Mouse (Mus musculus): ENCODE results near the gene B430306N03Rik.
"Not testable (repeated sequence)": the region's sequence is repeated elsewhere in the genome, so short reads cannot be mapped to it uniquely, and the experiment has no call there.

The B430306N03Rik gene

DNA sequence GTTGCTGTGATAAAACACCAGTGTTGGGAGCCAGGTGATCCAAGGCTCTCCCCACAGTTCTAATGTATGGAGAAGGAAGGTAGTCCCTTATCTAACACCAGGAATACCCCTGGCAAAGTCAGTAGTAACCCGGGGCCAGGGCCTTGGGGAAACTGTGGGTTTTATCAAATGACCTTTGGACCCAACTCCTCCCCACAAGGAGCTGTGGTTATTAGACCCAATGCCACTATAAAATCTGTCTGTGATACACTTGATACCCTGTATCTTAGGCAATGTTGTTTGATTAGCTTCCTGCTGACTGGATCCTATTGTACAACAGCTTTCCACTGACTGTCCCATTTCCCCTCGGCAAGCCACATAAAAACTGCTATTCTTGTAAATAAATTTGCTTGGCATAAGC is 3.8 kb upstream of the B430306N03Rik start:
- no peak for DNase-seq (ENCODE audit: low spot score)

DNA sequence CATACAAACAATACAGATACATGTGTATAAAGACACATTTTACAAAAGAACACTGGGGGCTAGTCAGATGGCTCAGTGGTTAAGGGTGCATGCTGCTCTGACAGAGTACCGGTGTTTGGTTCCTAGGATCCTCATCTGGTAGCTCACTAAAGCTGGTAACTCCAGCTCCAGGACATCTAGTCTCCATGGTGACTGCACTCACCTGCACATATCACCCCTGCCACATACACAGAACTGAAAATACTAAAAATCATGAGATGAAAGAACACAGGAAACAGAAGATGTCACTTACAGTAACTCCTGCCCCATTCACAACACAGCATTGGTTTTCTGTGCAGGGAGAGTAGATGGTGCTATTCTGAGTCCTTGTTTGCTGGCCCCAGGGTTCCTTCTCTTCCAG is 2.7 kb downstream of the B430306N03Rik start:
- DNase-seq (ENCODE audit: low spot score), result no peak

DNA sequence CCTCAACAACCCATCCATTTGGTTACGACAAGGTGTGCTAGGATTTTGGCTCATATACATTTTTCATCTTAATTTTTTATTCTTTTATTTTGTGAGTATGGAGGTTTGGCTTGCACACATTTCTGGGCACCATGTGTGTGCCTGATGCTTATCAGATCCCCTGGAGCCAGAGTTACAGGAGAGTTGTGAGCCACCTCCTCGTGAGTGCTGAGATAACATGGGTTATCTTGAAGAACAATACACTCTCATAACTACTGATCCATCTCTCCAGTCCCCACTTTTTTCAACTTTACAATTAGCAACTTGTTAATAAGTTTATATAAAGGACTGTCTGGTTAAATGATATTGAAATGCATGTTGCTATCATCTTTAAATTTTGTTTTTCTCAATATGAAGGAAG is 5.3 kb downstream of the B430306N03Rik start:
- DNase-seq (ENCODE audit: low spot score), result no peak

DNA sequence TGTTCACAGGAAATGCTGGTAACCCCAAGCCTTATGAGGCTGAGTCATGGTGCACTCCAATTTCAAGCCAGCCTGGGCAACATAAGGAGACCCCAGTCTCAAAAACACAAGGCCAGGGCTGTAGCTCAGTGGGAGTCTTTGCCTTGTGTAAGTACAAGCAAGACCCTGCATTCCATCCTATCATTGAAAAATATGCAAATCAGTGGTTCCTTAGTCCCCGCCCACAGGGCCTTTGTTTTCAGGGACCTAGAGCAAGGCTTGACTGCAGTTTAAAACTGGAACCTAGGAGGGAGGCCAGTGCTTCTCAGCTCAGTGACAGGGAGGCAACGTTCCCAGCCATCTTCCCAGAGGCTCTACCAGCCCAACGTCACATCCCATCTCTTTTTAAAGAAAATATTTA is 7.3 kb downstream of the B430306N03Rik start:
- no peak for DNase-seq (ENCODE audit: low spot score)

DNA sequence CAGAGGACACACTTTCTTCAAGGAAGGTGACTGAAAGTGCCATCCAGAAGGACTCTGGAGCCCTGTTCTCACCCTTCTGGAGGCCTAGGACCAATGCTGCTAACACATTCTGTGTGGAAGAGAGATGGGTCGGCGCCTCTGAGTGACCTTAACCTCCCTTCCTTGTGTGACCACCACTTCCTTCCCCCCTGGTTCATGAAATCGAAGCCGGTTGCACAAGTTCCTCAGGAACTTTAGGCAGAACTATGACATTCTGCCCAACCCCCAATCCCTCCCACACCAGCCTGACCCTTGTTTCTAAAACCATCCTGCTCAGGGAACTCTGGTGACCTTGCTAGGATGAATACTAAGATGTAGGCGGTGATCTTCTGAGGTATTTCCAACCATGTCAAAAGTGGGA is 8.3 kb downstream of the B430306N03Rik start:
- no peak for DNase-seq (ENCODE audit: low spot score)

DNA sequence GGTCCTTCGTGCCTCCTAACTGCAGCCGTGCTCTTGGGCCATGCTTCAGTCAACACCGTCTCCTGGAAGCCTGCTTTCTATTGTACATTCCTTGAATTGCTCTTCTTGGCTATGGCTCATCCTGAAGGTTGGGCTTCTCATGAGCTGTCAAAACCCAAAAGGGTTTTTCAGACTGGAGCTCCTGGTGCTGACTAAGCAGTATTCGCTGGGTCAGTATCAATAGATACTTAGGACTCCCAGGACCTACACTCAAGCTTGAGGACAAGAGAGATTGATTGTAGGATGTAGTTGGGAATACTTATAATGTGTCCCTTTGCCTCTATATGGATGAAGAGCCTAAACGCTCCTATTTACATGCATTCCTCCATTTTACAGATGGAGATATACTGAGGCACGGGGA is 9.2 kb downstream of the B430306N03Rik start:
- no peak for DNase-seq (ENCODE audit: low spot score)

DNA sequence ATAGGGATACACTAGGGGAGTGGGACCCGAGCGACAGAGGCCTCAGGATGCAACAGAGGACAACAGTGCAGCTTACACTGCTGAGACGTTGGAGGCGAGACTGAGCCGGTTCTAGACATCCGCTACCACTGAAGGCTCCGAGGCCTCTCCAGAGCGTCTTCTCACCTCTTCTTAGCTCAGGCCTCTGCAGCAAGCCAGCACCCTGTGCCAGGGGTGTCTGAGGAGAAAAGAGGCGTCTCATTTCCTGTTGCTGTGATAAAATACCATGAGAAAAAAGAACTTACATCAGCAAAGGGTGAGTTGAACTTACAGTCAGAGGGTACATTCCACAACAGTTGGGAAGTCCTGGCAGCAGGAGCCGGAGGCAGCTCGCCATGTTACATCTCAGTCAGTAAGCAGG is 9.7 kb downstream of the B430306N03Rik start:
- no peak for DNase-seq (ENCODE audit: low spot score)

DNA sequence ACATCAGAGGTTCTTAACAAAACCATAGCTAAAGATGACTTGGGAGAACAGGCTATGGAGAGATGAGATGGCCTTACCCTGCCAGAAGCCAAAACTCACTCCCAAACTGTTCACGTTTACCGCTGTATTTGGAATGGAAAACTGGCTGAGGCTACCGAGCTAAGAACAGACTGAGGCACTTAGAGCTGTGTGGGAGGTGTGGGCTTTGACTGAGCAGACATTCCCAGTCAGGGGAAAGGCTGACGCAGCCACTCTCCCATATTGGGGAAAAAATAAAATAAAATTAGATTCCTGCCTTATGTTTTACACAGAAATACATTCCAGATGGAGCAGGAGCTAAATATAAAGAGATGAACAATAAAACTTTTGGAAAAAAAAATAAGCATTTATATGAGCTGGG is 10.7 kb downstream of the B430306N03Rik start:
- no peak for DNase-seq (ENCODE audit: low spot score)

DNA sequence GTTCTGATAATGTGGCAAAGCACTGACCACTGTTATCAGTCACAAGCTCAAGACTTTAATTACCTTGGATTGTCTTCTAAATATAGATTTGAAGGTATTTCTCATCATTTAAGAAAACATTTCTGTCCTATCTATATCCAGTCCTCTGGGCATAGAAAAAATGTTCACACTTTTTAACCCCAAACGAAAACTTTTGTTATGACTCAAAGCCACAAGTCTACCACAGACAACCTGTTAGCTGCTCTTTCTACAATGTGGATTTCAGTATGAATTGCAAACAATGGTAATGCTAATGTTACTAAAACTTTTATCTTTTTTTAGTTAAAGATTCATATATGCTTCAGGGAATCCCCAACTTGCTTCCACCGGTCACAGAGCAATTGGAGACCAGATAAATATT is 16.6 kb downstream of the B430306N03Rik start:
- DNase-seq (ENCODE audit: low spot score), result no peak

DNA sequence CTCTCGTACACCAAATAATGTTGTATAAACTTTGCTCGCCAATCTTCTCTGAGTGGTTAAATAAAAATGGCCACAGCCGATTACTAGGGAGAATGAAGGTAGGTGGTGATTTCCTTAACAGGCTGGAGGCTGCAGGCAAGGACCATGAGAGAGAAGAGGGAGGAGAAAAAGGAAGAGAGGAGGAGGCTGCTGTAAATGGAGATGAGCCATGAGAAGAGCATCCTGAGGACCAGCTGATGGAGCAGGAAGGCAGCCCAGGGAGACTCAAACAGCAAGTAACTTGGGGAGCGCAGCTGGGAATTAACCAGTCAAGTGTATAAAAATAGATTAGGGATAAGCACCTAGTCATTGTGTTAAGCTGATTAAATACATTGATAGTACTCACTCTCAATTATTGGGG is 18.2 kb downstream of the B430306N03Rik start:
- DNase-seq (ENCODE audit: low spot score), result no peak

DNA sequence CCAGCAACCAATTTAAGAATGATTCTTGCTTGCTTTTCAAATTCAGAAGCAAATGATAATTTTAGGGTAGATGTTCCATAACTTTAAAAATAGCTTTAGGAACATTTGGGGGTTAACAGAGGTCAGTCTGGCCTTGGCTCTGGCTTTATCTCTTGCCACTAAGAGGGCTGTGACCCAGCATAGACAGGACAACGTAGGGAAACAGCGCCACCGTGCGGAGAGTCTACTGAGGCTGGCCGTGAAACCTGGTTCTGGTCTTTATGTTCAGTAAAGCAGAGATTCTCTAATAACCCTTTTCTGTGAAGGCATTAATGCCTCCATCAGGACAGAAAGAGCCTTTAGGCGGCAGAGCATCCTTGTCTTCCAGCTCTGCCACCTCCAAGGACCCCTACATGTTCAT is 20.9 kb downstream of the B430306N03Rik start:
- peak; percentile 94 for DNase-seq (ENCODE audit: low spot score)

DNA sequence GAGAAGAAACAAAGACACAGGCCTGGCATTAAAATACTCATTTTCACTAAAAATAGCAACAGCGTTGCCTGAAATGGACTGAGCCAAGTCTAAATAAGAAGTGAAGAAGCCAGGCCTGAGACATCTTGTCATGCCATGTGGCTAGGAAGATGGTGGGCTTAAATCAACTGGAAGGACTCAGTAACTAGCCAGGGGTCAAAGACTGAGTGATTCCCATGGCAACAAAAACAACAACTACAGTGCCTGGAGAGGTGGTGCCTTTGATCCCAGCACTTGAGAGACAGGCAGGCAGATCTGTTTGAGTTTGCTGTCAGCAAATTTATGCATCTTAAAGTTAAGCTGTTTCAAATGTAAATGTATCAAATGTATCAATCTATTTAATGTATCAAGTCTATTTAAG is 24.3 kb downstream of the B430306N03Rik start:
- no peak for DNase-seq (ENCODE audit: low spot score)

DNA sequence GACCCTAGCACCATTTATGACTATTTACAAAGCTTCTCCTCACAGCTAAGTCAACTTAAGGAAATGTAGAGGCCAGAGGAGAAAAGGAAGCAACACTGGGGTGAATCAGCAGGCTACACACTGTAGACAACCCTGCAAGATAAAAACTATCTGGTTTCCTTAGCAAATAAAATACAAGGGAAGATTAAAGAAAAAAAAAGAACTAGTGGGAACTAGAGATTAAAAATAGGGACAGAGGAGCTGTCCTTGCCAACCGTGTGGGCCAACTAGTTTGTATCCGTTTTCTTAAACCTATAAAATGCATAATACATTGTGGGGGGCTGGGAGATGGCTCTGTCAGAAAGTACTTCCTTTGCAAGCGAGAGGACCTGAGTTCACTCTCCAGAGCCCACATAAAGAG is 26.0 kb downstream of the B430306N03Rik start:
- DNase-seq (ENCODE audit: low spot score), result no peak

DNA sequence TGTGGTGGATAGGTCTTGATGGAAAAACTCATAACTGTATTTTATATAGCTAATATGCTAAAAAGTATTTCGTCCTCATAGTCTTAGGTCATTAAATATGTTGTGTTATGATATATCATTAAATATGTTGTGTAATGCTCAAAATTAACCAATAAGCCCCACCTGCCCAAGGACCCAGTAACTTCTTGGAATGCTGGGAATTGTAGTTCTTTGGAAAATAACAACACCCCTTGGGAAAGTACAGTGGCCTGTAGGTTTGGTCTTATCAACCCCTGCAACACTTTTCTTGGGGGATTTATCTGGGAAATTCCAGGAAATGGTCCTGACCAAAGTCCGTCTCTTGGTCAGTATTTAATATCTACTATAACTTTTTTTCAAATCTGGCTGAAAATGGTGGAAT is 27.1 kb downstream of the B430306N03Rik start:
- DNase-seq (ENCODE audit: low spot score), result no peak

DNA sequence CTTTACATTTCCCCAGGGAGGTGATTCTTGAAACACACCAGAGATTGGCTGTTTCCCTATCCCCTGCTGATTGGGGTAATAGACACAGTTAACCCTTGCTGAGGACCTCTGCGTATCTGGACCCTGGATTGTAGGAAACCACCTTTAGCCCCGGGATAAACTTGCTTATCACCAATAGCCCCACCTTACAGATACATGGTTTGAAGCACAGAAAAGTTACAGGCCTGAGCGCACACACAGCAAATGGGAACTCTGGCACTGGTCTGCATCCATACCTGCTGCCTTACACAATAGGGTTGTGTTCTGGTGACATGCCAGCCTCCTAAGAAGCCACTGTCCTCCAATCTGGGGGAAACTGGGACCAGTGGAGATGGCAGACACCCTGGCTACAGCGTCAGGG is 29.9 kb downstream of the B430306N03Rik start:
- DNase-seq (ENCODE audit: low spot score), result no peak

DNA sequence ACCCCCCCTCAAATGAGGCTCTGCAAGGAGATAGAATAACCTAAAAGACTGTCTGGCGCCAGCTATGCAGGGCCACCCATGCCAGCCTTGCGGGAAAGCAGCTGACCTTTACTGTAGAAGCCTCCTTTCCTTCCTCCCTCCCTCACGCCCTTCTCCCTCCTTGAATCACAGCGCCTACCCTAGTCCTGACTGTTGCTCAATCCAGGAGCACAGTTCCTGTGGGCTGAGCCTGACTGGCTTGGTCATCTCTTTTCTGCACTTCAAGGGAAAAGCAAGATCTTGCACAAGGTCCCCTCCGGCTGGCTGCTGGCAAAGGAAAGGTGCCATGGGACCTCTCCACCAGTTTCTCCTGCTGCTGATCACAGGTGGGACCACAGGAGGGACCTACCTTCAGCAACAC is 30.3 kb downstream of the B430306N03Rik start, which contains the start of gene Trem2:
Gene Trem2, plus strand, starts transcription at position 171 of the 400 bp plus-strand sequence.
- no peak for DNase-seq (ENCODE audit: low spot score)

DNA sequence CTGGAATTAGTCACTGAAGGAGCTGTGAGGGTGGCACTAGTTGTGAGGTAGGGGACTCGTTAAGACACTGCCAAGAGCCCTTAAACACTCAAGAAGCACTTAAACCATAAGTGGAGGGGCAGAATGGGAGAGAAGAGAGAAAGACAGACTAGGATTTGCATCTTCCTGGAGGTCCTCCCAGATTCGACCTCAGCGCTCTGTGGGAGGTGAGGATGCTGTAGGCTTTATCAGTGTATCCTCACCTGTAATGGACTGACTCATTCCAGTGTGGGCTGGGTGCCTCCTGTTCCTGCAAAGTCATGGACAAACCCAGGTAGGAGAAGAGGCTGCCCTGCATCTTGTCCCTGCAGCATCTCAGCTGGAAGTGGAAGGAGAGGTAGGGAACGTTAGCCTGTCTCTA is 30.9 kb downstream of the B430306N03Rik start:
- no peak for DNase-seq (ENCODE audit: low spot score)

DNA sequence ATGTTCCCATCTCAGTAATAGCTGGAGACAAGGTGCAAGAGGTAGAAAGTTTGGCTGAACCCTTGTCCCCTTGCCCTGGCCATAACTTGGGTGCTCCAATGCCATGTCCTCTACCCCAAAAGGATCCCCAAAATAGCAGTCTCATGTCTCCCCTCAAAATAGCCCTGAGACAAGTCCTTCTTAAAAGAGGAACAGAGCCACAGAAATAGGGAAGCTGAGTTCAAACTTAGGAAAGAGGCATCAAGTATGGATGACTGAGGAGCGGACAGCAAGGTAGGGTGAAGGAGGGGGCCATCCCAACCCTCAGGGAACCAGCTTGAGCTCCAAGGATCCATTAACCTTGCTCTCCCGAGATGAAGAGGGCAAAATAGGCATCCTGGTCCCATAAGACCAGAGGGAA is 31.3 kb downstream of the B430306N03Rik start:
- DNase-seq (ENCODE audit: low spot score), result no peak

DNA sequence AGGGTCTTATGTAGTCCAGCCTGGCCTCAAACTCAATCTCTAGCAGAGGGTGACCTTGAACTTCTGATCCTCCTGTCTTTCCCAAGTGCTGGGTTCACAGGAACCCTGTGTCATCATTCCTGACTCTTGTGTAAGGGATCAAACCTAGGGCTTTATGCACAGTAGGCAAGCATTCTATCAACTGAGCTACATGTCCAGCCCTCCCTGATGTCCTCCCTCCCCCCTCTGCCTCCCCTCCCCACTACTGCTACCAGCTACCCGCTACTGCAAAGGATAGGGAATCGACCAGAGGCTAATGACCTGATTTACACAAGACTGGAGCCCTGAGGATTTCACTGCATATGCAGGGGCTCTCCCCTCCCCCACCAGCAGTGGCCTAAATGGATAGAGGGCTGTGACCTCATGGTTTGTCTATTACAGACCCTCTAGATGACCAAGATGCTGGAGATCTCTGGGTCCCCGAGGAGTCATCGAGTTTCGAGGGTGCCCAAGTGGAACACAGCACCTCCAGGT is 34.8 kb downstream of the B430306N03Rik start:
- DNase-seq (ENCODE audit: low spot score), result no peak

DNA sequence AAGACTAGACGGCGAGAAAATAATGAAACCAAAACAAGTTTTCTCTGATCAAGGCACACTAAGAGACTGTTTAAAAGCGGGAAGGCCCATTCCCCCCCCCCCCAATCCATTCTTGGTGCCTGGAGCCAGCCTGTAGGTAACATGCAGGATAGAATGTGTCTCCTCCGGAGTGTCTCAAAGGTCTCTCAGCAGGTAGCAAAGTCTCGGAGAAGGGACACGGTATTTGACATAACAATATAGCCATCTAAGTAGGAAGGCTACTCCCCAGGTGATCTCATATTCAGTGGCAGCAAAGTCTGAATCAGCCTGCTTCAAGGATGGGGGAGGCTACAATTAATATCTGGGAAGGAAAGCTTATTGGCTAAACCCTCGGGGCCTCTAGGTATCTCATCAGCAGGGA is 37.0 kb downstream of the B430306N03Rik start:
- not testable (repeated sequence) for DNase-seq (ENCODE audit: low spot score)

DNA sequence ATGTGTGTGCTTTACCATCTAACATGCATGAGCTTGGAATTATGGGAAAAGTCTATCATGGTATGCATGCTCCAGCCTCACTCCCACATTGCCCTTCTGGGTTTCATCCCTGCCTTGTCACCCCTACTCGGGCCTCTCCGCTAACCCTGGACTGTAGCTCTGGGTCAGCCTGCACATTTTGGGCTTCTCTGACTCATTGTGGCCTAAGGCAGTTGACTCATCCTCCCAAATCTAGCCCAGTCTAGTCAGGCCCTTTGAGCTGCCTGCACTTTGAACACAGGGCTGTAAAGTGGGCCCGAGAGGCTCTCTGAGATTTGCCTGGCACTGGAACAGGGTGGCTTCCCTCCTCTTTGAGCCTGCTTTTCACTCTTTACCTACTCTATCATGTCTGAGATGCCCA is 39.9 kb downstream of the B430306N03Rik start:
- no peak for DNase-seq (ENCODE audit: low spot score)

DNA sequence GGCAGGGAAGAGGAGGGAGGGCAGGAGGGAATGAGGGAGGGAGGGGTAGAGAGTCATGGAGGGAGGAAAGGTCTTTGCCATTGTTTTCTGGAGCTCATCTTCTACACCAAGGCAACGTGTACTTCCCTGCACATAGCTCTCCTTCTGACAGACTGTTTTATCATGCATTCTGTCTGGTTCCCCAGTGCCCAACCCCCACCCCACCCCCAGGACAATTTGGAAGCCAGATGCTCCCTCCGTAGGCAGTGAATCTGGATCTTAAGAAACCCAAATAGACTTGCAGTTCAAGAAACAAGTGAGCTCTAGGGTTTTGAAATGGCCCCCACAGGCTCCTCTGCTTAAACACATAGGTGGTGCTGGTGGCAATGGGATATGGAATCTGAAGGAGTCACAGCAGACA is 42.0 kb downstream of the B430306N03Rik start:
- no peak for DNase-seq (ENCODE audit: low spot score)

DNA sequence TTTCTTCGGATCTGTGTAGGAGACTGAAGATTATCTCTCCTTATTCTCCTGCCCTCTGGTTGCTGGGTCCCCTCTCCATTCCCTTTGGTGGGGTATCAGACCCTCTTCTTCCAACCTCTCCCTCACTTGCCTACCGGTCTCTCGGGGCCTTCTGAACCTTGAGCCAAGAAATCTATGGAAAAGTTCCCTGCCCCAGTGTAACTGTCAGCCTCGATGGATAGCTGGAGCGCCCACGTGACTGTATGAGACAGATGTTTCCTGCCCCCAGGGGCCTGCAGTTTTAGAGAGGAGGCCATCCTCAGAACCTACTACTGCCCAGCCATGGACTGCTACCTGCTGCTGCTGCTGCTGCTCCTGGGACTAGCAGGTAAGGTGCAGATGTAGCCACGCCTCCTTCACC is 43.7 kb downstream of the B430306N03Rik start, which contains the start of gene Treml1:
Gene Treml1, plus strand, starts transcription at position 301 of the 400 bp plus-strand sequence.
- no peak for DNase-seq (ENCODE audit: low spot score)

DNA sequence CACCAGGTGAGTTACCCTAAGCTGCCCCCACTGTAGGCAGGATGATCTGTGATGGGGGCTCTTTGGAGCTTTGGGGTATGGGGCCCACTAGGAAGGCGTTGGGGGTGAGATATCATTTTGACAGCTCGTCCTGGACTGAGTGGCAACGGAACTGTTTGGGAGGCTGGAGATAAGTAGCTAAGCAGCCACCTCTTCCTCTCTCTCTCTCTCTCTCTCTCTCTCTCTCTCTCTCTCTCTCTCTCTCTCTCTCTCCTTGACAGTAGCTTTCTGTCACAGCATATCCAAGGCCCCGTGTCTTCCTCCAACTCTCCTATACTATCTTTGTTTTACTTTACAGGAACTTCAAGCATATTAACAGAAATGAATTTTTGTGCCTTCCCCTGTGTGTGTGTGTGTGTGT is 44.5 kb downstream of the B430306N03Rik start:
- DNase-seq (ENCODE audit: low spot score), result no peak

DNA sequence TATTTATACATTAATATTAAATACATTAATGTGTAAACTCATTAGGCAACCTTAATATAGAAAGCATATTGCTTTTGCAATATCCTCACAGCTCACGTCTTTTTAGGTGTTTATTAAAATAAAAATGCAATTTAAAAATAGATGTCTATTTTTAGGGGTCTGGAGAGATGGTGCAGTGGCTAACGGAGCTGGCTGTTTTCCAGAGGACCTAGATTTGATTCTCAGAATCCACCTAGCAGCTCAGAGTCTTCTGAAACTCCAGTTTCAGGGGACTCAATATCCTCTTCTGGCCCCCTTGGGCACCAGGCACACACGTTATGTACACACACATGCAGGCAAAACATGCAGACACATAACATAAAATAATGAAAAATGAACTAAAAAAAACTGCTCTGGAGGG is 46.4 kb downstream of the B430306N03Rik start:
- DNase-seq (ENCODE audit: low spot score), result no peak
